Mouse (Mus musculus): Measurements from ENCODE around the gene Gnpat.

DNA sequence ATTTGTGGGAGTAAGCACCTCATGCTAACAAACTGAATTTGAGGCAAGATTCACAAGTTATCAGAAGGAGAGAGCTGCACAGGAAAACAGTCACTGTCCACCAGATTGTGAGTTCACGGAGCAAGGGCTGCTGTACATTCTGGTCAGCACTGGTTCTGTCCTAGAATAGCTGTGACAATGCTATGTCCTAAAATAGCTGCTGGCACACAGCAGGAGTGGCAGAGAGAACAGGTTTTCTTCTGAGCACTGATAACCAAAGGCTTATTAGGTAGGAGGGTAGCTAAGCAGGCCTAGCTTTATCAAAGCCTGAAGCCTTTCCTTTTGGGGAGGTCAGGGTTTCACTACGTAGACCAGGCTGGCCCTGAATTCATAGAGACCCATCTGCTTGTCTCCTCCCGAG lies 2.6 kb upstream of the Gnpat start:
- TF ChIP-seq CHD2 (IDR thresholded peaks at IDR 0.05; ENCODE audit: low read depth, low read length) (no peak), HCFC1 (IDR thresholded peaks at IDR 0.05; ENCODE audit: borderline replicate concordance, insufficient read depth, low read length) (no peak), ZNF384 (IDR thresholded peaks at IDR 0.05; ENCODE audit: low read depth, low read length) (no peak), ZC3H11A (IDR thresholded peaks at IDR 0.05; ENCODE audit: borderline replicate concordance, low read depth, low read length) (no peak), MAFK (IDR thresholded peaks at IDR 0.05; ENCODE audit: insufficient read depth, low read depth, low read length) (no peak)
